Mouse (Mus musculus) granulocyte monocyte progenitor cell, adult 5-6 weeks (primary cell): Measurements from ENCODE around the gene Vmn1r14. TPM values are rescaled to one million over a fixed set of nuclear protein-coding genes. Genes with fewer than 3 reads are reported as not detected.
"Not testable (repeated sequence)": the region's sequence is repeated elsewhere in the genome, so short reads cannot be mapped to it uniquely, and the experiment has no call there.

Experiments used
- ATAC-seq: replicated peaks from 2 replicates; pipeline ENCODE4 v1.8.0; 2016; ENCODE audit warnings: mild to moderate bottlenecking, moderate TSS enrichment, inconsistent platforms; ENCODE audit not compliant: poor library complexity, severe bottlenecking
- total RNA-seq, 2 experiments: library from RNA; stranded (forward) in 1 of 2; stranded (reverse) in 1 of 2; fragments of 200-712, 200-1000 nt in 1 of 2; fragments of >200 nt in 1 of 2; fragmentation: Nextera tagmentation in 1 of 2; gene quantifications; 2 replicates each; pipeline ENCODE4 v1.2.3; 2014 to 2017

Vmn1r14 gene
- total RNA-seq (2014; fragmentation: Nextera tagmentation) = not detected in 2 replicates
- not detected in 2 replicates for total RNA-seq (2017)

- ATAC-seq = no peak
Measured at GRCm38 (mm10) chr6:57231386-57231785, at the start of gene Vmn1r14. Vmn1r14 (plus strand) TSS chr6:57231686.

GRCm38 (mm10) chr6:57190016-57190415 lies 41.5 kb upstream of the Vmn1r14 start:
- ATAC-seq = not testable (repeated sequence)

GRCm38 (mm10) chr6:57202990-57203389 lies 28.5 kb upstream of the Vmn1r14 start, which contains the start of gene Vmn1r13:
Vmn1r13 (plus strand) TSS chr6:57203290.
- ATAC-seq = not testable (repeated sequence)

- ATAC-seq = no peak
Measured at GRCm38 (mm10) chr6:57257652-57258051, 26.2 kb downstream of the Vmn1r14 start, which contains the start of gene Vmn1r15. Vmn1r15 (plus strand) TSS chr6:57257952.

- no peak for ATAC-seq
Measured at GRCm38 (mm10) chr6:57260990-57261389, 29.5 kb downstream of the Vmn1r14 start.

- ATAC-seq = no peak
Measured at GRCm38 (mm10) chr6:57271881-57272280, 40.4 kb downstream of the Vmn1r14 start.

- no peak for ATAC-seq
Measured at GRCm38 (mm10) chr6:57272517-57272916, 41.0 kb downstream of the Vmn1r14 start.

- ATAC-seq = no peak
Measured at GRCm38 (mm10) chr6:57278952-57279351, 47.5 kb downstream of the Vmn1r14 start.

Other genes starting within 250 kb of the Vmn1r14 start
- 1.8 TPM in 1 of 2 replicates, not detected in the other for gene Vmn1r6, start 234.4 kb upstream of the Vmn1r14 start, total RNA-seq (2014; fragmentation: Nextera tagmentation)
- not detected in 2 replicates for gene Vmn1r6, start 234.4 kb upstream of the Vmn1r14 start, total RNA-seq (2017)
- gene Vmn1r7, start 206.4 kb upstream of the Vmn1r14 start, total RNA-seq (2014; fragmentation: Nextera tagmentation) = not detected in 2 replicates
- gene Vmn1r7, start 206.4 kb upstream of the Vmn1r14 start, total RNA-seq (2017) = not detected in 2 replicates
- gene Vmn1r8, start 199.4 kb upstream of the Vmn1r14 start, total RNA-seq (2014; fragmentation: Nextera tagmentation) = not detected in 2 replicates
- gene Vmn1r8, start 199.4 kb upstream of the Vmn1r14 start, total RNA-seq (2017) = not detected in 2 replicates
- not detected in 2 replicates for gene Vmn1r9, start 164.9 kb upstream of the Vmn1r14 start, total RNA-seq (2014; fragmentation: Nextera tagmentation)
- gene Vmn1r9, start 164.9 kb upstream of the Vmn1r14 start, total RNA-seq (2017) = not detected in 2 replicates
- not detected in 2 replicates for gene Vmn1r10, start 122.2 kb upstream of the Vmn1r14 start, total RNA-seq (2014; fragmentation: Nextera tagmentation)
- gene Vmn1r10, start 122.2 kb upstream of the Vmn1r14 start, total RNA-seq (2017) = not detected in 2 replicates
- gene Vmn1r11, start 98.2 kb upstream of the Vmn1r14 start, total RNA-seq (2014; fragmentation: Nextera tagmentation) = not detected in 2 replicates
- not detected in 2 replicates for gene Vmn1r11, start 98.2 kb upstream of the Vmn1r14 start, total RNA-seq (2017)
- gene Vmn1r12, start 74.8 kb upstream of the Vmn1r14 start, total RNA-seq (2014; fragmentation: Nextera tagmentation) = not detected in 2 replicates
- gene Vmn1r12, start 74.8 kb upstream of the Vmn1r14 start, total RNA-seq (2017) = not detected in 2 replicates
- gene Vmn1r13, start 28.4 kb upstream of the Vmn1r14 start, total RNA-seq (2014; fragmentation: Nextera tagmentation) = not detected in 2 replicates
- not detected in 2 replicates for gene Vmn1r13, start 28.4 kb upstream of the Vmn1r14 start, total RNA-seq (2017)
- not detected in 2 replicates for gene Vmn1r15, start 26.3 kb downstream of the Vmn1r14 start, total RNA-seq (2014; fragmentation: Nextera tagmentation)
- not detected in 2 replicates for gene Vmn1r15, start 26.3 kb downstream of the Vmn1r14 start, total RNA-seq (2017)
- gene Vmn1r16, start 97.8 kb downstream of the Vmn1r14 start, total RNA-seq (2014; fragmentation: Nextera tagmentation) = not detected in 2 replicates
- not detected in 2 replicates for gene Vmn1r16, start 97.8 kb downstream of the Vmn1r14 start, total RNA-seq (2017)
- not detected in 2 replicates for gene Vmn1r17, start 132.0 kb downstream of the Vmn1r14 start, total RNA-seq (2014; fragmentation: Nextera tagmentation)
- gene Vmn1r17, start 132.0 kb downstream of the Vmn1r14 start, total RNA-seq (2017) = not detected in 2 replicates
- gene Vmn1r18, start 164.1 kb downstream of the Vmn1r14 start, total RNA-seq (2014; fragmentation: Nextera tagmentation) = not detected in 2 replicates
- not detected in 2 replicates for gene Vmn1r18, start 164.1 kb downstream of the Vmn1r14 start, total RNA-seq (2017)
- gene Vmn1r19, start 172.1 kb downstream of the Vmn1r14 start, total RNA-seq (2014; fragmentation: Nextera tagmentation) = not detected in 2 replicates
- not detected in 2 replicates for gene Vmn1r19, start 172.1 kb downstream of the Vmn1r14 start, total RNA-seq (2017)
- gene Vmn1r20, start 197.2 kb downstream of the Vmn1r14 start, total RNA-seq (2014; fragmentation: Nextera tagmentation) = not detected in 2 replicates
- not detected in 2 replicates for gene Vmn1r20, start 197.2 kb downstream of the Vmn1r14 start, total RNA-seq (2017)